8 mouse cellular contexts compared by ENCODE assay signal in genomic region chr4:86810604-86811003, GRCm38 (mm10). TPM values are rescaled to one million over a fixed set of nuclear protein-coding genes. Genes with fewer than 3 reads are reported as not detected.
DNase-seq lines count a peak whose midpoint lies in the region; ATAC-seq and TF ChIP-seq lines count a peak whose summit lies in the region.

No protein-coding gene starts in this region.

- no peak overlapping the region for H3K4me2 ChIP-seq in heart, postnatal 0 days (ENCODE audit: low read depth, low read length)

- ATAC-seq in heart, postnatal 0 days (ENCODE audit: insufficient read depth, low read depth), result no peak

- TF ChIP-seq POLR2A in ES-Bruce4 (IDR thresholded peaks at IDR 0.05; ENCODE audit: insufficient read depth, low read length), result no peak

- H3K27me3 ChIP-seq in ES-Bruce4 (ENCODE audit: control insufficient read depth, insufficient read depth, low read length, poor library complexity, severe bottlenecking), result no peaks in the 10 kb centered on the region
- H3K27me3 ChIP-seq in heart, postnatal 0 days (ENCODE audit: control insufficient read depth, insufficient read depth, low read length), result no peaks in the 10 kb centered on the region

- H3K4me1 ChIP-seq in ES-Bruce4 (ENCODE audit: control insufficient read depth, insufficient read depth, low read length), result no peaks in the 10 kb centered on the region
- no peaks in the 10 kb centered on the region for H3K4me1 ChIP-seq in heart, postnatal 0 days (ENCODE audit: control insufficient read depth, insufficient read depth)

- WGBS in heart, postnatal 0 days, result 48% methylated on average over 2 of the region's 2 CpGs

- no peaks in the 10 kb centered on the region for H3K9me3 ChIP-seq in ES-Bruce4 (replicated peaks; ENCODE audit: control insufficient read depth, insufficient read depth, low read length, poor library complexity, severe bottlenecking)
- no peaks in the 10 kb centered on the region for H3K9me3 ChIP-seq in heart, postnatal 0 days (replicated peaks; ENCODE audit: control insufficient read depth, low read length)

- no peak overlapping the region for H3K9ac ChIP-seq in ES-Bruce4 (ENCODE audit: low read depth, poor library complexity, severe bottlenecking)
- no peak overlapping the region for H3K9ac ChIP-seq in heart, postnatal 0 days (replicated peaks; ENCODE audit: low read depth, low read length)

- no peak for TF ChIP-seq EP300 in ES-Bruce4 (IDR thresholded peaks at IDR 0.05; ENCODE audit: insufficient read depth, low read depth, low read length)
- TF ChIP-seq EP300 in heart, postnatal 0 days (IDR thresholded peaks at IDR 0.05; ENCODE audit: low read depth), result no peak

- peak; percentile 18 for DNase-seq in cerebellum, adult 9-10 months
- no peak for DNase-seq in cerebellum, postnatal 4 days (ENCODE audit: low spot score in 2 of 2)
- DNase-seq in layer of hippocampus, adult 2 months (ENCODE audit: low spot score in 2 of 2), result no peak
- no peak for DNase-seq in layer of hippocampus, adult 8-10 months (ENCODE audit: low spot score in 2 of 2)
- peak; percentile 30 for DNase-seq in heart, postnatal 0 days (ENCODE audit: low spot score)
- no peak for DNase-seq in urinary bladder, adult 18-20 months (ENCODE audit: low spot score in 2 of 2)
- no peak for DNase-seq in Muller cell, postnatal 12 days (ENCODE audit: inconsistent ontology term)

- H3K36me3 ChIP-seq in ES-Bruce4 (ENCODE audit: control insufficient read depth, insufficient read depth, low read length, poor library complexity, severe bottlenecking), result peaks cover 2% of the 10 kb centered on the region; the same call in 1 of the 2 replicates
- H3K36me3 ChIP-seq in heart, postnatal 0 days (replicated peaks; ENCODE audit: control insufficient read depth, insufficient read depth, low read length), result peaks cover 34% of the 10 kb centered on the region

- TF ChIP-seq CTCF in layer of hippocampus, adult 2 months (conservative IDR thresholded peaks at IDR 0.05), result peak; percentile 75
- TF ChIP-seq CTCF in ES-Bruce4 (IDR thresholded peaks at IDR 0.05; ENCODE audit: low read depth, low read length), result peak; percentile 48
- TF ChIP-seq CTCF in heart, postnatal 0 days (IDR thresholded peaks at IDR 0.05; ENCODE audit: low read depth), result peak; percentile 53

- H3K4me3 ChIP-seq in layer of hippocampus, adult 2 months, result no peak overlapping the region
- no peak overlapping the region for H3K4me3 ChIP-seq in ES-Bruce4 (ENCODE audit: low read depth, low read length)
- no peak overlapping the region for H3K4me3 ChIP-seq in heart, postnatal 0 days (ENCODE audit: low read depth, low read length)

- H3K27ac ChIP-seq in layer of hippocampus, adult 2 months, result no peak overlapping the region
- no peak overlapping the region for H3K27ac ChIP-seq in ES-Bruce4 (ENCODE audit: insufficient read depth, low read length)
- no peak overlapping the region for H3K27ac ChIP-seq in heart, postnatal 0 days (ENCODE audit: low read depth)

RNA-seq across cellular contexts. Expression of gene Rps6, which starts 46.6 kb away (rescaled TPM):
- 100 to 1,000 TPM; 437 to 445 TPM for total RNA-seq in layer of hippocampus, adult 2 months (2021)
- 100 to 1,000 TPM; 398 to 518 (median 456) TPM for total RNA-seq in layer of hippocampus, adult 8-10 months (2022)
- polyA plus RNA-seq in ES-Bruce4 (2011; ENCODE audit: insufficient read depth, insufficient read length, low read depth, missing spikeins), result 2,690 and 2,954 TPM in 2 replicates
- 1,057 and 1,230 TPM in 2 replicates for total RNA-seq in heart, postnatal 0 days (2014; rRNA removed; ENCODE audit: low replicate concordance)
- 324 and 335 TPM in 2 replicates for polyA plus RNA-seq in heart, postnatal 0 days (2015; fragmentation: Nextera tagmentation; extraction: Ambion mirVana)

Comparison
In these comparisons a context has a peak if more than half of its experiments do, and no peak if none do; other contexts are left out.
1. DNase-seq: peak in cerebellum, adult 9-10 months (single experiment) and heart, postnatal 0 days (single experiment); none in cerebellum, postnatal 4 days (0 of 2), layer of hippocampus, adult 2 months (0 of 2), layer of hippocampus, adult 8-10 months (0 of 2), urinary bladder, adult 18-20 months (0 of 2) and Muller cell, postnatal 12 days (single experiment).
2. Peak in every context shown above with its lines, with median percentiles within 50 percentile points of each other: CTCF ChIP-seq.